Mouse (Mus musculus): ENCODE data around the gene Scnn1b.

The Scnn1b gene

GRCm38 (mm10) chr7:121941640-121942039 is 76.8 kb downstream of the Scnn1b start:
- CTCF ChIA-PET, result interaction anchor here in 2 of 4 experiments (1.9 to 2.8 kb wide), 3 partner anchors 22 to 207 kb away, joined by 7 to 24 read pairs (median 10); partner anchors contain the start of gene Scnn1g (in 2 of the 2)
- POLR2A ChIA-PET, result interaction anchor here in 2 of 4 experiments (1.0 to 2.0 kb wide), 3 partner anchors 20 to 127 kb away, joined by 3 to 4 read pairs (median 4); no protein-coding TSS in a partner anchor

GRCm38 (mm10) chr7:121942371-121942770 is 77.5 kb downstream of the Scnn1b start:
- CTCF ChIA-PET, result interaction anchor here (0.6 to 2.8 kb wide), 9 partner anchors 21 to 793 kb away, joined by 3 to 24 read pairs (median 3); partner anchors contain the start of genes Scnn1g (in 2 of the 4) and Scnn1b (in 1 of the 4)
- POLR2A ChIA-PET, result interaction anchor here in 1 of 4 experiments (2.0 kb wide), 1 partner anchor 78 kb away, joined by 4 read pairs; no protein-coding TSS in a partner anchor

DNA sequence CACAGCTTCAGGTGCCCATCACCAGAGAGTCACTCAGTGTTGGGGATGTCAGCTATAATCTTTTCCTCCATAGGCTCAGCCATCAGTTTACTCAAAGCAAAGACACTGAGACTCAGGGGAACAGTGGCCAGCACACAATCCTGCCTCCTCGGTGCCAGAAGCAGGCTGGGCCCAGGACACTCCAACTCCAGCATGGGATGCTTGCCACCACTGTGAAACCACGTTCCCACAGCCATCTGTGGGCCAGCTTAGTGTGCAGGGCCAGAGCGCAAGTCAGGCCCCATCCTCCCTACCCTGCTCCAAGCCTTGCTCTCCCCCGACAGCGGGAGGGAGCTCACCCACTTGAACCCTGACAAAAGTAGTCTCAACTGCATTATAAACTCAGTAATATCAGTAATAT is 81.4 kb downstream of the Scnn1b start:
- POLR2A ChIA-PET, result interaction anchor here in 3 of 4 experiments (0.6 to 2.4 kb wide), 5 partner anchors 8 to 85 kb away, joined by 3 to 8 read pairs (median 4); partner anchors contain the start of gene Gga2 (in 1 of the 3)

GRCm38 (mm10) chr7:121947513-121947912 is 82.7 kb downstream of the Scnn1b start:
- ChIA-PET POLR2A (interaction anchor here in 3 of 4 experiments (0.6 to 2.4 kb wide), 11 partner anchors 9 to 281 kb away, joined by 3 to 8 read pairs (median 3); no protein-coding TSS in a partner anchor), CTCF (interaction anchor here (0.6 to 2.5 kb wide), 8 partner anchors 11 to 214 kb away, joined by 3 to 14 read pairs (median 4); partner anchors contain the start of gene Scnn1g (in 3 of the 4))

More for the DNA sequence above, 81.4 kb downstream of the Scnn1b start:
- CTCF ChIA-PET, result interaction anchor here in 3 of 4 experiments (0.6 to 2.6 kb wide), 7 partner anchors 17 to 212 kb away, joined by 3 to 13 read pairs (median 4); partner anchors contain the start of gene Scnn1g (in 2 of the 3)

- POLR2A ChIA-PET, result interaction anchor here in 1 of 4 experiments (1.4 kb wide), 1 partner anchor 9 kb away, joined by 4 read pairs; no protein-coding TSS in a partner anchor
- CTCF ChIA-PET, result interaction anchor here in 2 of 4 experiments (0.9 to 1.7 kb wide), 5 partner anchors 9 to 221 kb away, joined by 3 to 5 read pairs (median 4); partner anchors contain the start of gene Scnn1g (in 2 of the 2)
Observed at GRCm38 (mm10) chr7:121954891-121955669, 90.2 kb downstream of the Scnn1b start.

DNA sequence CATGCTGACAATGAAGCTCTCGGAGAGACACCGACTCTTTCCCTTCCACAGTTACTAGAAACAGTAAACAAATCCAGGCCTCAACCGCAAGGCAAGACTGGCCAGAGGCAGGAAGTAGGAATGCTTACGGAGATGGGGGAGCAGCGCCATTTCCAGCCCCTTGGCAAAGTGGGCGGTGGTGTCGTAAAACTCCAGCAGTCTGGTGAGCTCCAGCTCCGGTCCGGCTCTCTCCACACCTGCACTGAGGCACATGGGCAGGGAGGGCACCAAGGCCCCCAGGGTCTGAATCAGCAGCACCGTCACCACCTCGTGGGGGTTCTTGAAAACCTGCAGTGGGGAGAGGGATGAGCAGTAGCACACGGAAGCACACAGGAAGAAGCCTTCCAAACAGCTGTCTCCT is 91.0 kb downstream of the Scnn1b start:
- POLR2A ChIA-PET, result interaction anchor here in 1 of 4 experiments (1.7 kb wide), 1 partner anchor 9 kb away, joined by 8 read pairs; no protein-coding TSS in a partner anchor
- CTCF ChIA-PET, result interaction anchor here in 2 of 4 experiments (1.1 to 1.7 kb wide), 4 partner anchors 8 to 222 kb away, joined by 3 to 5 read pairs (median 5); partner anchors contain the start of gene Scnn1g (in 2 of the 2)

DNA sequence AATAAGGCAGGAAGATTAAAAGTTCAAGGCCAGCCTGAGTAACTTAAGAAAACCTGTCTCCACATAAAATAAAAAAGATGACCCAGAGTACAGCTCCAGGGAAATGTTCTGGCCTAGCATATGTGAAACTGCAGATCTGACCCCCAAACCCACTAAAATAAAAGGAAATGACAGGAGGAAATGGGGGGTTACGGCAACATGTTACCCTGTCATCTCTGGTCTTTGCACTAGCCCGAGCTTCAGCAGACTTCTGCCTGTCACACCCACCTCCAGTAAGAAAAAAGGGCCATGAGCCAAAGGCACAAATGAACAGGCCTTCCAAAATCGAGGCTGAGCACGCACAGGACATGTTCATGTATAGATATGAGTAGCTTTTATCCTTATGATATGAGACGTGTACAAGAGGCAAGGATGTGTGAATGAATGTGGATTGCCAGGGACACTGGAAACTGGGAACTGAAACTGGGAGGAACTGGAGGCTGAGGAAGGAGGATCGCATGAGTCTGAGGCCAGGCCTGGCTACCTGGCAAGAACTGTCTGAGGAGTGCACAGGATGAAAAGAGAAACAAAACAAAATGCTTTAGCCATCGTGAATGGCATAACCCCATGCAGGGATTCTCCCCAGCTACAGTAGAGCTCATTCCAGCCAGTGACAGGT is 97.2 kb downstream of the Scnn1b start:
- CTCF ChIA-PET, result interaction anchor here (0.6 to 5.1 kb wide), 11 partner anchors 13 to 1635 kb away, joined by 3 to 95 read pairs (median 13); partner anchors contain the start of gene Scnn1g (in 4 of the 4)

DNA sequence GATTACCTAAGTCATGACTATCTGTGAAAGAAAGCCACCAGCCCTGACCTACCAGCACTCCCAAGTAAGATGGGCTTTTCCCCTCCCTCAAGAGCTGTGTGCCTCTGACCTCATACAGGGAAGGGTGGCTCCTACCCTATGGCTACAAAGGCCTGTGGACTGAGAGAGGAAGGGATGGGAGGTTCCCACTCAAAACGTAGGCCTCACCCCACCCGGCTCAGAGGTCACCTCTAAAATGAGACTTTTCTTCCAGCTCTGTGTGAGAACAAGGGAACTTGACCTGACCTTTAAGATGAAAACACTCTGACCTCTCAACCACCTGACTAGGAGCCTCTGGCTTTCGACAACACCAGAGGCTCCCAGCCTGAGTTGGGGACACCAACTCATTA is 97.7 kb downstream of the Scnn1b start:
- ChIA-PET CTCF (interaction anchor here (0.6 to 5.1 kb wide), 13 partner anchors 13 to 861 kb away, joined by 3 to 95 read pairs (median 8); partner anchors contain the start of gene Scnn1g (in 4 of the 4)), POLR2A (interaction anchor here (0.5 to 3.0 kb wide), 15 partner anchors 9 to 229 kb away, joined by 3 to 18 read pairs (median 3); partner anchors contain the start of genes Cog7 (in 2 of the 4), Scnn1g (in 2 of the 4) and Gga2 (in 1 of the 4))

More for the DNA sequence above, 97.2 kb downstream of the Scnn1b start:
- POLR2A ChIA-PET, result interaction anchor here (0.5 to 3.0 kb wide), 16 partner anchors 9 to 228 kb away, joined by 3 to 18 read pairs (median 4); partner anchors contain the start of genes Scnn1g (in 2 of the 4), Cog7 (in 1 of the 4) and Gga2 (in 1 of the 4)

DNA sequence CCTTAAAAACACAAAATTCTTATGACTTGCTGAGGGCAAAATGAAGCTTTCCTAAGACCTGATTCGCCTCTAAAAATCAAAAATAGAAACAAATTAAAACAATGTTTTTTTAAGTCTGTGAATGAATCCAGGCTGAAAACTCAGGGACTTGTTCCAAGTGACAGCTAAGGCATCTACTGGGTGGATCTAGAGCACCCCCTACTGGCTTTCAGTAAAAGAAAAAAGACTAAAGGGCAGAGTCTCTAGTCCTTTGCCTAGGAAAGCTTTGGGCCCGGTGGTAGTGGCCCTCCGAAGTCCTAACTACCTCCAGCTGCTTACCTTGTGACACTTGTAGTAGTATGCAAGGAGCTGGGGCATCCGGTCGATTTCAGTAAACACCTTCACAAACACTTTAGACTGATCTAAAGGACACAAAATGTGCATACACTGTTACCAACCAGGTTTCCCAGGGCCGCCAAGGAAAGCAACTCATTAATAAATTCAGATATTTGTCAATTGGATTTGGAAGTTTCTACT is 99.1 kb downstream of the Scnn1b start:
- ChIA-PET POLR2A (interaction anchor here in 2 of 4 experiments (0.7 to 1.6 kb wide), 15 partner anchors 9 to 257 kb away, joined by 3 to 9 read pairs (median 3); partner anchors contain the start of genes Gga2 (in 2 of the 2), Scnn1g (in 2 of the 2), Ears2 (in 1 of the 2) and Ubfd1 (in 1 of the 2)), CTCF (interaction anchor here (0.6 to 5.1 kb wide), 49 partner anchors 9 to 486 kb away, joined by 3 to 95 read pairs (median 4); partner anchors contain the start of genes Scnn1g (in 4 of the 4), Cog7 (in 2 of the 4), Ears2 (in 1 of the 4) and Gga2 (in 1 of the 4))

DNA sequence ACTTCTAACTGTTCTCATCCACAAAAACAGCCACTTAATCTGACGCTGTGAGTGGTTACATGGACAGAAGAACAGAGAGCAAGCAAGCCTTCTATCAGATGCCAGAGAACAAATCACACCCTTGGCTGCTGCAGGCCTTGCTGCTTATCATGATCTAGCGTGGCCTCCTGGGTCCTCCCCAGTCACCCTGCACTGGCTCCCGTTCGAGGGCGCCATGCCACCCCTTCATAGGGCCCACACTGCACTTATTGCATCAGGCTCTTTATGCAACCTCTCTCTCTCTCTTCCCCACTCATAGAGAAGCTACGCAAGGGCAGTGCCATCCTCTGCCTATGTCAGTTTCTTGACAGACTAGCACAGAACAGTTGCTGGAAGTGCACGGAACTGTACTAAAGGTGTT is 101.3 kb downstream of the Scnn1b start:
- ChIA-PET POLR2A (no interaction called here), CTCF (no interaction called here)
